Mouse (Mus musculus) ES-E14 (cell line): ENCODE results near the gene Cenpk. TPM values are rescaled to one million over a fixed set of nuclear protein-coding genes. Genes with fewer than 3 reads are reported as not detected.
"Not testable (repeated sequence)": the region's sequence is repeated elsewhere in the genome, so short reads cannot be mapped to it uniquely, and the experiment has no call there.

Experiments
- DNase-seq: peaks from one replicate; pipeline ENCODE4 v3.0.0-alpha.2; 2013; ENCODE audit warnings: low read depth, low spot score
- H3K27ac ChIP-seq: 2 replicates; pipeline ENCODE4 v1.5.1; 2012; ENCODE audit warnings: low read depth, mild to moderate bottlenecking, low read length, moderate library complexity, mixed read lengths; ENCODE audit not compliant: poor library complexity, insufficient read depth, severe bottlenecking
- H3K36me3 ChIP-seq: 2 replicates; pipeline ENCODE4 v1.6.1; 2012; ENCODE audit warnings: mild to moderate bottlenecking, low read length, moderate library complexity, mixed read lengths; ENCODE audit not compliant: control insufficient read depth, poor library complexity, insufficient read depth, severe bottlenecking
- H3K4me1 ChIP-seq, 2 experiments: fragments of 150-350 bp in 1 of 2; sonication (generic) in 1 of 2; 2 replicates each; pipeline ENCODE4 v1.6.1; 2012; ENCODE audit warnings: low read length in 2 of 2, mild to moderate bottlenecking in 1 of 2, mixed read lengths in 1 of 2; ENCODE audit not compliant: control insufficient read depth in 2 of 2, insufficient read depth in 2 of 2, poor library complexity in 1 of 2
- H3K4me3 ChIP-seq, 2 experiments: fragments of 150-350 bp in 1 of 2; sonication (generic) in 1 of 2; 2 replicates each; pipeline ENCODE4 v1.5.1; 2012; ENCODE audit warnings: low read length in 2 of 2, low read depth in 1 of 2, mild to moderate bottlenecking in 1 of 2, mixed read lengths in 1 of 2; ENCODE audit not compliant: insufficient read depth in 1 of 2, poor library complexity in 1 of 2, severe bottlenecking in 1 of 2
- H3K9ac ChIP-seq: 2 replicates; pipeline ENCODE4 v1.6.1; 2012; ENCODE audit warnings: low read depth, mild to moderate bottlenecking, low read length, mixed read lengths; ENCODE audit not compliant: poor library complexity, insufficient read depth, severe bottlenecking
- H3K9me3 ChIP-seq: fragments of 150-350 bp; sonication (generic); 2 replicates; pipeline ENCODE4 v1.6.1; 2012; ENCODE audit warnings: low read depth, mild to moderate bottlenecking, low read length; ENCODE audit not compliant: control insufficient read depth, insufficient read depth
- CHD2 ChIP-seq: IDR thresholded peaks from 2 replicates; pipeline ENCODE4 v1.6.1; 2014; ENCODE audit warnings: mild to moderate bottlenecking, low read depth, low read length, inconsistent platforms
- HCFC1 ChIP-seq: IDR thresholded peaks from 2 replicates; pipeline ENCODE4 v1.6.1; 2012; ENCODE audit warnings: low read length, inconsistent platforms, borderline replicate concordance; ENCODE audit not compliant: insufficient read depth
- MAFK ChIP-seq: IDR thresholded peaks from 2 replicates; pipeline ENCODE4 v1.6.1; 2014; ENCODE audit warnings: mild to moderate bottlenecking, low read depth, low read length, inconsistent platforms; ENCODE audit not compliant: insufficient read depth
- ZC3H11A ChIP-seq: IDR thresholded peaks from 2 replicates; pipeline ENCODE4 v1.6.1; 2012; ENCODE audit warnings: low read depth, mild to moderate bottlenecking, inconsistent platforms, low read length, borderline replicate concordance
- ZNF384 ChIP-seq: IDR thresholded peaks from 2 replicates; pipeline ENCODE4 v1.6.1; 2012; ENCODE audit warnings: low read depth, low read length, inconsistent platforms
- in situ Hi-C, 2 experiments: fragments of 600-800 bp; cut with MboI; formaldehyde crosslinking; loops; one replicate each; pipeline ENCODE4 v1.15.1; 2025; ENCODE audit warnings: low sequenced_read_pairs in 2 of 2, inconsistent platforms in 1 of 2; ENCODE audit not compliant: unreplicated experiment in 2 of 2
- total RNA-seq: library from RNA; depleted of rRNA; stranded (reverse); fragments of 300-350 nt; gene quantifications from 2 replicates; pipeline ENCODE4 v1.2.3, GENCODE M21; 2012; rRNA removed

Gene Cenpk
- total RNA-seq: 6.9 and 13.5 TPM in 2 replicates

GRCm38 (mm10) chr13:104228384-104229066 is at the start of gene Cenpk, which contains the start of gene Ppwd1:
Cenpk (plus strand) TSS chr13:104228611.
Ppwd1 (minus strand) TSS chr13:104228843.
- Histone ChIP-seq H3K4me1 (no peaks in the 10 kb centered on the region), H3K9me3 (no peaks in the 10 kb centered on the region), H3K9ac (peak within 1 kb of the TSS; percentile 92), H3K36me3 (no peaks in the 10 kb centered on the region), H3K27ac (no peak within 1 kb of the TSS), H3K4me3 (peak within 1 kb of the TSS; percentile 75 to 98)
- in situ Hi-C loops: no loop called here
- TF ChIP-seq ZC3H11A (no peak), HCFC1 (peak; percentile 68), MAFK (no peak), ZNF384 (no peak), CHD2 (peak; percentile 88)
- DNase-seq: peak; percentile 90

- in situ Hi-C loops: no loop called here
- TF ChIP-seq ZNF384: no peak
- no peak for TF ChIP-seq CHD2
- no peak for TF ChIP-seq ZC3H11A
- no peak for TF ChIP-seq MAFK
- TF ChIP-seq HCFC1: no peak
- Histone ChIP-seq H3K9me3 (no peaks in the 10 kb centered on the region), H3K4me1 (peaks cover 0 to 2% of the 10 kb centered on the region in 2 experiments; a peak in 1 of 4 replicates), H3K36me3 (peaks cover 3% of the 10 kb centered on the region), H3K4me3 (peak within 1 kb of the TSS; percentile 84 to 100), H3K9ac (peak within 1 kb of the TSS; percentile 99), H3K27ac (peak within 1 kb of the TSS; percentile 89)
- peak; percentile 96 for DNase-seq
Measured at GRCm38 (mm10) chr13:104178650-104179121, 49.7 kb upstream of the Cenpk start, which contains the start of gene Trim23. Trim23 (plus strand) TSS chr13:104178797.

DNA sequence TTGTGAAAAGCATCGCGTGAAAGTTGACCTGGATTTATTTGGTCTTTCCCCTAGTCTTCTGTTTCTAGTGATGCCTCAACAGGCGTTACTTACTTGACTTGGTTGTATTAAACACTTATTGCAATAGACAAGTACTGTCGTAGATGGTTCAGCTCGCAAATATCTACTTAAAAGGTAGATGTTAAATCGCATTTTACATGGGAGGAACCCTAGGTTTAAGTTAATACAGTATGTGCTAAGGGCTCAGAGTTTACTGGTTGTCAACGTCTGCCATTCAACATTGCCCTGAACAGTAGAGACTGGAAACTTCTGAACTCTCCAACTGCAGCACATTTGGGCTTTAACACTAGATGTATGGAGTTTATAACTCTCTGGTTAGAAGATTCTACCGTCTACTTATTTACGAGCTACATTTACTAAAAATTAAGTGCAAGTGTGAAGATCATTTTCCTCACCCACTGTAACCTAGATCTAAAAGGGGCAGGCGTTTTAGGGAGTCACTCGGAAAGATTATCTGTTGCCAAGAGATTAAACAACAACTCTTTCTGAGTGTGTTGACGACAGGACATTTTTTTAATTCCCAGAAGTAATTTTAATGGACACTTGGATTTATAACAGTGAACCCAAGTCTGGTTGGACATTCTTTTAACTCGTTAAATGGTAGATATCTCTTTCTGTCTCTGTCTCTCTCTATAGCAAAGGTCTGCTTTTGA is 49.1 kb upstream of the Cenpk start:
- Histone ChIP-seq H3K4me1 (peaks cover 0 to 2% of the 10 kb centered on the region in 2 experiments; a peak in 1 of 4 replicates), H3K9me3 (no peaks in the 10 kb centered on the region), H3K27ac (no peak overlapping the region), H3K9ac (peak overlapping the region; percentile 99), H3K36me3 (peaks cover 2% of the 10 kb centered on the region), H3K4me3 (peak overlapping the region; percentile 84 to 100)
- DNase-seq: no peak
- in situ Hi-C loops: no loop called here
- TF ChIP-seq CHD2: no peak
- no peak for TF ChIP-seq ZC3H11A
- TF ChIP-seq MAFK: no peak
- TF ChIP-seq ZNF384: no peak
- no peak for TF ChIP-seq HCFC1

DNA sequence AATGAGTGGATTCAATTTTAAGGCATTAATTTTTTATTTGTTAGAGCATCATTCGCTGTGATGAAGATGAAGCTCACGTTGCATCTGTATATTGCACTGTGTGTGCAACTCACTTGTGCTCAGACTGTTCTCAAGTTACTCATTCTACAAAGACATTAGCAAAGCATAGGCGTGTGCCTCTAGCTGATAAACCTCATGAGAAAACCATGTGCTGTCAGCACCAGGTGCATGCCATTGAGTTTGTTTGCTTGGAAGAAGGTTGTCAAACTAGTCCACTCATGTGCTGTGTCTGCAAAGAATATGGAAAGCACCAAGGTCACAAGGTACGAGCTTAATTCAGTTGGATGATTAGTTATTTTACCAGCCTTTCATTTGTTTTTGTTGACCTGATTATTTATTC is 41.1 kb upstream of the Cenpk start:
- no peak overlapping the region for H3K4me3 ChIP-seq
- DNase-seq: no peak
- 0 out of 2 replicates have a peak, but pooled peaks cover 4% of the 10 kb centered on the region for H3K36me3 ChIP-seq
- H3K27ac ChIP-seq: no peak overlapping the region
- H3K9me3 ChIP-seq: no peaks in the 10 kb centered on the region
- TF ChIP-seq HCFC1 (no peak), ZNF384 (no peak), CHD2 (no peak), MAFK (no peak), ZC3H11A (no peak)
- no peak overlapping the region for H3K9ac ChIP-seq
- in situ Hi-C loops: no loop called here
- H3K4me1 ChIP-seq: no peaks in the 10 kb centered on the region

DNA sequence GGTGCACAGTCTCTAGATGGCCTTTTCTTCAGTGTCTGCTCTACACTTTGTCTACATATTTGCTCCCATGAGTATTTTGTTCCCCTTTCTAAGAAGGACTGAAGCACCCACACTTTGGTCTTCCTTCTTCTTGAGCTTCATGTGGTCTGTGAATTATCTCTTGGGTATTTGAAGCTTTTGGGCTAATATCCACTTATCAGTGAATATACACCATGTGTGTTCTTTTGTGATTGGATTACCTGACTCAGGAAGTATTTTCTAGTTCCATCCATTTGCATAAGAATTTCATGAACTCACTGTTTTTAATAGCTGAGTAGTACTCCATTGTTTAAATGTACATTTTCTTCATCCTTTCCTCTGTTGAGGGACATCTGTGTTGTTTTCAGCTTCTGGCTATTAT is 32.5 kb upstream of the Cenpk start:
- H3K4me3 ChIP-seq, H3K9ac ChIP-seq, H3K9me3 ChIP-seq, H3K36me3 ChIP-seq, in situ Hi-C loops, H3K27ac ChIP-seq, DNase-seq, H3K4me1 ChIP-seq: not testable (repeated sequence)
